Mouse (Mus musculus): ENCODE measurements around the gene Gnaq. TPM values are rescaled to one million over a fixed set of nuclear protein-coding genes. Genes with fewer than 3 reads are reported as not detected.

Gnaq gene
- polyA plus RNA-seq, 1 experiment from 2014 or later, result 23.3 TPM

GRCm38 (mm10) chr19:16425596-16425995 lies 293.0 kb downstream of the Gnaq start:
- ATAC-seq (ENCODE audit: insufficient number of reproducible peaks, insufficient read depth, low FRiP score, low read depth), result no peak
- Histone ChIP-seq H3K27ac (ENCODE audit: low read length) (no peak overlapping the region), H3K27me3 (ENCODE audit: control insufficient read depth, insufficient read depth, low read length) (no peaks in the 10 kb centered on the region), H3K4me1 (ENCODE audit: control insufficient read depth, insufficient read depth, low read length) (no peaks in the 10 kb centered on the region), H3K9ac (replicated peaks; ENCODE audit: low read depth, low read length) (no peak overlapping the region), H3K4me3 (ENCODE audit: low read depth, low read length) (no peak overlapping the region), H3K36me3 (ENCODE audit: control insufficient read depth, insufficient read depth, low read length) (no peaks in the 10 kb centered on the region), H3K4me2 (replicated peaks; ENCODE audit: low read depth, low read length) (no peak overlapping the region), H3K9me3 (ENCODE audit: control insufficient read depth, low read depth, low read length) (peaks cover 10% of the 10 kb centered on the region; the same call in 1 of the 2 replicates)
- 72% methylated on average over 2 of the region's 2 CpGs for WGBS

GRCm38 (mm10) chr19:16431368-16431767 lies 298.7 kb downstream of the Gnaq start:
- Histone ChIP-seq H3K36me3 (ENCODE audit: control insufficient read depth, insufficient read depth, low read length) (no peaks in the 10 kb centered on the region), H3K4me2 (replicated peaks; ENCODE audit: low read depth, low read length) (no peak overlapping the region), H3K4me3 (ENCODE audit: low read depth, low read length) (no peak overlapping the region), H3K4me1 (ENCODE audit: control insufficient read depth, insufficient read depth, low read length) (peaks cover 14% of the 10 kb centered on the region; the same call in 1 of the 2 replicates), H3K9me3 (ENCODE audit: control insufficient read depth, low read depth, low read length) (peaks cover 10% of the 10 kb centered on the region; the same call in 1 of the 2 replicates), H3K27me3 (ENCODE audit: control insufficient read depth, insufficient read depth, low read length) (no peaks in the 10 kb centered on the region), H3K27ac (ENCODE audit: low read length) (no peak overlapping the region), H3K9ac (replicated peaks; ENCODE audit: low read depth, low read length) (no peak overlapping the region)
- no peak for ATAC-seq (ENCODE audit: insufficient number of reproducible peaks, insufficient read depth, low FRiP score, low read depth)
- WGBS, result 86% methylated on average over 8 of the region's 8 CpGs

GRCm38 (mm10) chr19:16434879-16435278 lies 302.2 kb downstream of the Gnaq start:
- no peak overlapping the region for H3K9ac ChIP-seq (replicated peaks; ENCODE audit: low read depth, low read length)

GRCm38 (mm10) chr19:16435531-16436231 lies 303.1 kb downstream of the Gnaq start, which contains the start of gene Gna14:
TSS of gene Gna14 (plus strand) at chr19:16435762.
- peak within 1 kb of the TSS; percentile 61 for H3K9ac ChIP-seq (replicated peaks; ENCODE audit: low read depth, low read length)
- H3K36me3 ChIP-seq (ENCODE audit: control insufficient read depth, insufficient read depth, low read length), result no peaks in the 10 kb centered on the region
- peaks cover 29% of the 10 kb centered on the region for H3K4me1 ChIP-seq (ENCODE audit: control insufficient read depth, insufficient read depth, low read length)
- no peaks in the 10 kb centered on the region for H3K27me3 ChIP-seq (ENCODE audit: control insufficient read depth, insufficient read depth, low read length)
- WGBS, result 2% methylated on average over 27 of the region's 27 CpGs
- peak within 1 kb of the TSS; percentile 83 for H3K4me2 ChIP-seq (replicated peaks; ENCODE audit: low read depth, low read length)
- peak within 1 kb of the TSS; percentile 51 for H3K4me3 ChIP-seq (ENCODE audit: low read depth, low read length)
- peak within 1 kb of the TSS; percentile 61; the same call in 1 of the 2 replicates for H3K27ac ChIP-seq (ENCODE audit: low read length)
- ATAC-seq (ENCODE audit: insufficient number of reproducible peaks, insufficient read depth, low FRiP score, low read depth), result peak; percentile 43; the same call in 1 of the 2 replicates
- H3K9me3 ChIP-seq (ENCODE audit: control insufficient read depth, low read depth, low read length), result no peaks in the 10 kb centered on the region

More at GRCm38 (mm10) chr19:16434879-16435278, 302.2 kb downstream of the Gnaq start:
- Histone ChIP-seq H3K27ac (ENCODE audit: low read length) (peak overlapping the region; percentile 61; the same call in 1 of the 2 replicates), H3K9me3 (ENCODE audit: control insufficient read depth, low read depth, low read length) (no peaks in the 10 kb centered on the region), H3K27me3 (ENCODE audit: control insufficient read depth, insufficient read depth, low read length) (no peaks in the 10 kb centered on the region), H3K4me2 (replicated peaks; ENCODE audit: low read depth, low read length) (peak overlapping the region; percentile 83), H3K4me1 (ENCODE audit: control insufficient read depth, insufficient read depth, low read length) (peaks cover 25% of the 10 kb centered on the region), H3K36me3 (ENCODE audit: control insufficient read depth, insufficient read depth, low read length) (no peaks in the 10 kb centered on the region), H3K4me3 (ENCODE audit: low read depth, low read length) (peak overlapping the region; percentile 51)
- WGBS, result 15% methylated on average over 9 of the region's 9 CpGs
- ATAC-seq (ENCODE audit: insufficient number of reproducible peaks, insufficient read depth, low FRiP score, low read depth), result no peak

- WGBS, result 3% methylated on average over 61 of the region's 61 CpGs
- Histone ChIP-seq H3K9ac (replicated peaks; ENCODE audit: low read depth, low read length) (peak overlapping the region; percentile 61), H3K4me3 (ENCODE audit: low read depth, low read length) (peak overlapping the region; percentile 51), H3K4me1 (ENCODE audit: control insufficient read depth, insufficient read depth, low read length) (peaks cover 29% of the 10 kb centered on the region), H3K27ac (ENCODE audit: low read length) (peak overlapping the region; percentile 40; the same call in 1 of the 2 replicates), H3K4me2 (replicated peaks; ENCODE audit: low read depth, low read length) (peak overlapping the region; percentile 83), H3K9me3 (ENCODE audit: control insufficient read depth, low read depth, low read length) (no peaks in the 10 kb centered on the region), H3K36me3 (ENCODE audit: control insufficient read depth, insufficient read depth, low read length) (no peaks in the 10 kb centered on the region), H3K27me3 (ENCODE audit: control insufficient read depth, insufficient read depth, low read length) (no peaks in the 10 kb centered on the region)
- ATAC-seq (ENCODE audit: insufficient number of reproducible peaks, insufficient read depth, low FRiP score, low read depth), result no peak
These were observed 303.9 kb downstream of the Gnaq start for GRCm38 (mm10) chr19:16436335-16437169.

Small RNA genes within 50 kb of the gene (microRNA-seq; reads per million reads assigned to microRNA genes)
- not detected for gene Mir496b

Other genes with a start within 250 kb of the Gnaq start
- 72.3 and 95.2 TPM in 2 replicates for gene Psat1, start 185.5 kb upstream of the Gnaq start, polyA plus RNA-seq (2014; fragmentation: Nextera tagmentation; extraction: Ambion mirVana)
- gene Cep78, start 147.8 kb upstream of the Gnaq start, polyA plus RNA-seq (2014; fragmentation: Nextera tagmentation; extraction: Ambion mirVana), result 25.7 and 26.1 TPM in 2 replicates